Mouse (Mus musculus) E14TG2a.4 (cell line): Measurements from ENCODE around the gene Ndufb3.
"Not testable (repeated sequence)": the region's sequence is repeated elsewhere in the genome, so short reads cannot be mapped to it uniquely, and the experiment has no call there.

Experiments used
- H3K27me3 ChIP-seq: 2 replicates; pipeline ENCODE4 v1.6.1; 2014; ENCODE audit warnings: low read length, control low read depth; ENCODE audit not compliant: insufficient read depth
- H3K36me3 ChIP-seq: 2 replicates; pipeline ENCODE4 v1.6.1; 2014; ENCODE audit warnings: low read length, control low read depth; ENCODE audit not compliant: insufficient read depth
- H3K4me1 ChIP-seq: replicated peaks from 2 replicates; pipeline ENCODE4 v1.6.1; 2014; ENCODE audit warnings: low read depth, low read length, control low read depth
- H3K4me3 ChIP-seq: replicated peaks from 2 replicates; pipeline ENCODE4 v1.5.1; 2014; ENCODE audit warnings: mild to moderate bottlenecking, low read length
- H3K9me3 ChIP-seq: 2 replicates; pipeline ENCODE4 v1.6.1; 2014; ENCODE audit warnings: low read length, control low read depth
- CTCF ChIP-seq: conservative IDR thresholded peaks from 2 replicates; pipeline ENCODE4 v1.5.1; 2014; ENCODE audit warnings: low read length
- NANOG ChIP-seq: IDR thresholded peaks from 2 replicates; pipeline ENCODE4 v1.6.1; 2014; ENCODE audit warnings: borderline replicate concordance, low read length, mixed read lengths
- POU5F1 ChIP-seq: IDR thresholded peaks from 2 replicates; pipeline ENCODE4 v1.6.1; 2014; ENCODE audit warnings: low read length, borderline replicate concordance

Gene Ndufb3

DNA sequence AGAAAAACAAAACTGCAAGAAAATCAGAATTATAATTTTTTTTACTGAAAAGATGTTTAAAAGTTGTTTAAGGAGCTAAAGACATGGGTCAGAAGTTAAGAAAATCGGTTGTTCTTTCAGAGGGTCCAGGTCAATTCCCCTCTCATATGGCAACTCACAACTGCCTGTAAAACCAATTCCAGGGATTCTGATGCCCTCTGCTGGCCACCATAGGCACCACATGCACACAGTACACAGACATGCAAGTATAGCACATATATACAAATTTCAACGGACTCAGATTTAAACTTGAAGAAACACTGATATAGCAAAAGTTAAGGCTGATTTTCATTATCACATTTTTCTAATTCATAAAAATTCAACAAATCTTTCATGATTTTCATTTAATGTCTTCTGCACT lies 7.0 kb upstream of the Ndufb3 start:
- Histone ChIP-seq H3K27me3 (no peaks in the 10 kb centered on the region), H3K4me1 (no peaks in the 10 kb centered on the region), H3K36me3 (no peaks in the 10 kb centered on the region), H3K4me3 (no peak overlapping the region), H3K9me3 (no peaks in the 10 kb centered on the region)
- TF ChIP-seq NANOG (no peak), CTCF (peak; percentile 93), POU5F1 (no peak)

DNA sequence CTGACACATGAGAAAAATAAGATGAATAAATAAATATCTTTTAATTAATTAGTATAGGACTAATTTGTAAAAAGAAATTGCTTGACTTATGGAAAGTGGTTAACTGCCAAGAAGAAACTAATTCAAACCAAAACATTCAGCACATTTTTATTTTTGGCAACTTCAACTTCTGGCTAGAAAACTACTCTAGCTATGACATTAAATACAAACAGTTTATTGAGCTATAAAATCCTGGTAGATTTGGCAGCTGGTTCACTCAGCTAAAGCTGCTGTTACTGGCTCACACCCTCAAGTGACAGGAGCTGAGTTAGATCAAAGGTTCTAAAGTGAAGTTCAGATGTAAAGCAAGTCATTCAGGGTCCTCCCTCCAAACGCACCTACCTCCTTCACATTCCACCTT lies 3.6 kb upstream of the Ndufb3 start:
- Histone ChIP-seq H3K4me3 (no peak overlapping the region), H3K27me3 (no peaks in the 10 kb centered on the region), H3K9me3 (no peaks in the 10 kb centered on the region), H3K4me1 (peaks cover 16% of the 10 kb centered on the region), H3K36me3 (no peaks in the 10 kb centered on the region)
- TF ChIP-seq CTCF (no peak), POU5F1 (no peak), NANOG (no peak)

DNA sequence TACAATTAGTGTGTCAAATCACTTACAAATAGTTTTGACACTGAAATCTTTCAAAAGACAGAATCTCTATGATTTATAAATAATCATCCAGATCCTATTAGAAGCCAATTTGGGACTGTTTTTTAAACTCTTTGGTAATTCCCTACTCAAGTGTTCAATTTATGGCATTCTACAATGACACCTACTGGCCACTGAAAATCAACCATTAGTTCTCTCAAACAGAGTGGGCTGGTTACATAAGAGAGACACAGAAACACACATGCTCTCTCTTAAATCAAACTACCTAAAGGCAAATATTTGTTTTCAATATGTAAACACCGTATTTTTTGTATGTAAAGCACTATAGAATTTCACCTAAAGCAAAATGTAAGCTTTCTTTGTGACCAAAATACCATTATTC lies 1.9 kb upstream of the Ndufb3 start:
- Histone ChIP-seq H3K27me3 (no peaks in the 10 kb centered on the region), H3K4me1 (peaks cover 16% of the 10 kb centered on the region), H3K9me3 (no peaks in the 10 kb centered on the region), H3K36me3 (no peaks in the 10 kb centered on the region), H3K4me3 (no peak overlapping the region)
- TF ChIP-seq POU5F1 (no peak), NANOG (no peak), CTCF (no peak)

DNA sequence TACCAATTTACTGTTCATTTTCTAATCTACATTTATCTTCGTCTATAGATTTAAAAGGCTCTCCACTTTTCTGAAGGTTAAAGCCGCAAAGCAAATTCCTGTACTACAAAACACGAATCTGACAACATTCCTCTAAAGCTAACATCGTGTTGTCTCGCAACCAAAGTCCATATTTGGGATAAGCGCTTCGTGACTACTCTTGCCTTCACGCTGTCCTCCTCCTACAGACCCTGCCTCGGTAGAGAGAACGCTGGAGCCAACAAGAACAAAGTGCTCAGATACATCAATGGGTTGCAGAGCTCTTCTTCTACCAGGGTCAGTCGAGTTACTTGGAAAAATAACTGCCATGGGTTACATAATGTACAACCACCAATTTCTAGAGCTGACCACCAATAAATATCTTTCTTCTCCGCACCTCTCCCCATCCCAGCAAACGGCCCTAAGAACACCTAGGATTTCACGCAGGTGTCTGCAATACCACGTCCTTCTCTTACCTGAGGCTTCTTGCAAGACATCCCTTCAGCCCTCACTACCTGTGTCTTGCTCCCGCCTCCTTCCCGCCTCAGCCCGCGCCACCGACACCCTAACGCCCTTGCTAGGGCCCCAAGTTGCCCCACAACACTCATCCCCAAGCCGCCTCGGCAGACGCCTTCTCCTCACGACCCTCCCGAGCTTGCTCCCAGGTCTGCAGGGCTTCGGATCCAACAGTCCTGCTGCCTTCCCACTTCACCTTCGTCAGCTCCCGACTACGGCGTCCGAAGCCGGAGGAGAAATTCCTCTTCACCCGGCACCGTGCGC lies 612 bp upstream of the Ndufb3 start:
- H3K27me3 ChIP-seq: no peaks in the 10 kb centered on the region
- H3K36me3 ChIP-seq: no peaks in the 10 kb centered on the region
- H3K9me3 ChIP-seq: no peaks in the 10 kb centered on the region
- H3K4me1 ChIP-seq: peaks cover 17% of the 10 kb centered on the region
- H3K4me3 ChIP-seq: peak overlapping the region; percentile 95
- no peak for TF ChIP-seq NANOG
- no peak for TF ChIP-seq CTCF
- no peak for TF ChIP-seq POU5F1

DNA sequence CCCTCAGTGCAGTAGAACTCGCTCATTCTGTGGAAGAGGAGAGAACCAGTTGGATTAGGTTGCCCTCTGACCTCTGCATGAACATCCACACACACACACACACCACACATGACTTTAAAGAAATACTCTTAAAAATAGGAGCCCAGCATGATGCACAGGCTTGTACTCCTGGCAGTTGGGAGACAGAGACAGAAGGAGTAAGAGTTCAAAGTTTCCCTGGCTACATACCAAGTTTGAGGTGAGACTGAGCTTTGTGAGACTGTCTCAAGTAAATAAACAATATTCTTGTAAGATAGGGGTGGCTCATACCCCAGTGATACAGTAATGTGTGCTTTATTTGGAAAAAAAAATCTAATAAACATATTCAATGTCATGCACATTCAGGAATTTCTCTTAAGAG lies 1.3 kb downstream of the Ndufb3 start:
- H3K9me3 ChIP-seq: no peaks in the 10 kb centered on the region
- peaks cover 30% of the 10 kb centered on the region for H3K4me1 ChIP-seq
- no peaks in the 10 kb centered on the region; the same call in none of the 2 replicates for H3K36me3 ChIP-seq
- H3K27me3 ChIP-seq: no peaks in the 10 kb centered on the region
- peak overlapping the region; percentile 95 for H3K4me3 ChIP-seq
- TF ChIP-seq POU5F1 (no peak), NANOG (no peak), CTCF (no peak)

DNA sequence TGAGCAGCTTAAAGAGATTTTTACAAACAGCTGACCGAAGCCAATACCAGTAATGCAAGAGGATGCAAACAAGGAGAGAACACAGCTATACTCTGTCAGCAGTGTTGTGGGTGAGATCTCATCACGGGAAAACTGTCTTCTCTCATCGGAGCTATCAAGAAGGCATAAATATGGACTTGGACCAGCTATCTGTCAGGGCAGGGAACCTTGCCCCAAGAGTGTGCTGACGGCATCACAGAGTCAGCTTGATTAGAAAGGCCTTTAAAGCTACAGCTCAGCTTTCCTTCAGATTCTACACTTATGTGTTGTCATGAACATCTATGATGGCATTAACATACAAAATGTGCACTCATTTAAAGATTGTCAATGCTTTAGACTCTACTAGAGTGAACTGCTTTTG lies 16.5 kb downstream of the Ndufb3 start:
- H3K4me1 ChIP-seq: no peaks in the 10 kb centered on the region
- H3K4me3 ChIP-seq: no peak overlapping the region
- no peak for TF ChIP-seq CTCF
- TF ChIP-seq POU5F1: no peak
- TF ChIP-seq NANOG: no peak
- no peaks in the 10 kb centered on the region for H3K27me3 ChIP-seq
- H3K9me3 ChIP-seq: peaks cover 13% of the 10 kb centered on the region
- H3K36me3 ChIP-seq: no peaks in the 10 kb centered on the region

DNA sequence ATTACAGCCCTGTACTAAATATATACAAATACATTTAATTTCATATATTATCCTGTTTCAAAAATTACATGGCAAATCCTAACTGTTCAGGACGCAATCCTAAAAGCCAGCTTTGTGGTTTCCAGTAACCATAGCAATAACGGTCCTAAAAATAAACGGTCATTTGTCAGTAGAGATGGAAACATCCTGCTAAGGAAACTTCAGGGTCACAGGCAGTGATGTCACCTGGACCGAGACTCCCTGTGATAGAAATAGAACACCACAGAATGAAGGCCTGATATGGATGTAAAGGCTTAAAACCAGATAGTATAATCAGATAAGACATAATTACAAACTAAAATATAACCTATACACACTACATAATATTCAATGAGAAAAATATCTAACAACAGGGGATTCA lies 17.6 kb downstream of the Ndufb3 start:
- TF ChIP-seq NANOG: no peak
- no peak for TF ChIP-seq CTCF
- no peak for TF ChIP-seq POU5F1
- no peaks in the 10 kb centered on the region for H3K27me3 ChIP-seq
- no peaks in the 10 kb centered on the region for H3K36me3 ChIP-seq
- peaks cover 18% of the 10 kb centered on the region for H3K9me3 ChIP-seq
- H3K4me3 ChIP-seq: no peak overlapping the region
- H3K4me1 ChIP-seq: no peaks in the 10 kb centered on the region

DNA sequence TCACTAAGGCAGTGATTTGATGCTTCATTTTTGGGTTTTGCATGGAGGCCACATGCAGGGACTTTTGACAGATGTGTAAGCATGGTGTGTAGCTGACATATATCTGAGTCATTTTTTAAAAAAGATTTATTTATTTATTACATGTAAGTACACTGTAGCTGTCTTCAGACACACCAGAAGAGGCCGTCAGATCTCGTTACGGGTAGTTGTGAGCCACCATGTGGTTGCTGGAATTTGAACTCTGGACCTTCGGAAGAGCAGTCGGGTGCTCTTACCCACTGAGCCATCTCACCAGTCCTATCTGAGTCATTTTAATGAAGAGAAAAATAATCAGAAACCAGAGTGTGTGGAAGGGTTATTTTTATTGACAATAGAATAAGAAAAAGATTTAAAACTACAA lies 23.4 kb downstream of the Ndufb3 start:
- not testable (repeated sequence) for H3K36me3 ChIP-seq, H3K4me1 ChIP-seq, H3K4me3 ChIP-seq, H3K27me3 ChIP-seq
- H3K9me3 ChIP-seq: peaks cover 18% of the 10 kb centered on the region

DNA sequence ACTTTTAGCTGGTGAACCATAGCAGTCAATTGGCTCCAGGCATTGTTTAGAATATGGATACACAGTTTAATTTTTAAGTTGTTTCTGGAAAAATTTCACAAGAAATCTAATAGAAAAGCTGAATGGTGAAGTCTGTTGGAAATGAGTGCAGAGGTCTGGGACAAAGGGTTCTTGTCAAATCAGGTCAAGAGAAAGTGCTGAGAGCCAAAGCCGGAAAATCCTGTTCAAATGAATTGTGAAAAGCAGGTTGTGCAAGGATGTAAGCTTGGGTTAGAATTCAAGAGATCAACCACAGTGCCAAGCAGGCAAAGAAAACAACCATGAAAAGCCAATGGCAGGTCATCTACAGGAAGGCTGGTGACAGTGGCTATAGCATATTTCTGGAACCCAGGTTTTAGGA lies 24.0 kb downstream of the Ndufb3 start:
- TF ChIP-seq NANOG (no peak), POU5F1 (no peak), CTCF (no peak)
- no peaks in the 10 kb centered on the region for H3K4me1 ChIP-seq
- peaks cover 18% of the 10 kb centered on the region for H3K9me3 ChIP-seq
- H3K4me3 ChIP-seq: no peak overlapping the region
- H3K36me3 ChIP-seq: no peaks in the 10 kb centered on the region
- no peaks in the 10 kb centered on the region for H3K27me3 ChIP-seq
